Mouse (Mus musculus) testis, adult 2 months (tissue): ENCODE data around the gene Tex14.

ENCODE experiments used
- CTCF ChIP-seq: fragments of 200-500 bp; IDR thresholded peaks from 2 replicates; pipeline ENCODE4 v1.5.1; 2012; ENCODE audit warnings: low read depth, mild to moderate bottlenecking, inconsistent platforms, low read length, moderate library complexity; ENCODE audit not compliant: control insufficient read depth, insufficient read depth, insufficient replicate concordance
- POLR2A ChIP-seq: fragments of 200-500 bp; IDR thresholded peaks from 2 replicates; pipeline ENCODE4 v1.6.1; 2012; ENCODE audit warnings: low read depth, mild to moderate bottlenecking, inconsistent platforms, low read length, moderate library complexity; ENCODE audit not compliant: control insufficient read depth

DNA sequence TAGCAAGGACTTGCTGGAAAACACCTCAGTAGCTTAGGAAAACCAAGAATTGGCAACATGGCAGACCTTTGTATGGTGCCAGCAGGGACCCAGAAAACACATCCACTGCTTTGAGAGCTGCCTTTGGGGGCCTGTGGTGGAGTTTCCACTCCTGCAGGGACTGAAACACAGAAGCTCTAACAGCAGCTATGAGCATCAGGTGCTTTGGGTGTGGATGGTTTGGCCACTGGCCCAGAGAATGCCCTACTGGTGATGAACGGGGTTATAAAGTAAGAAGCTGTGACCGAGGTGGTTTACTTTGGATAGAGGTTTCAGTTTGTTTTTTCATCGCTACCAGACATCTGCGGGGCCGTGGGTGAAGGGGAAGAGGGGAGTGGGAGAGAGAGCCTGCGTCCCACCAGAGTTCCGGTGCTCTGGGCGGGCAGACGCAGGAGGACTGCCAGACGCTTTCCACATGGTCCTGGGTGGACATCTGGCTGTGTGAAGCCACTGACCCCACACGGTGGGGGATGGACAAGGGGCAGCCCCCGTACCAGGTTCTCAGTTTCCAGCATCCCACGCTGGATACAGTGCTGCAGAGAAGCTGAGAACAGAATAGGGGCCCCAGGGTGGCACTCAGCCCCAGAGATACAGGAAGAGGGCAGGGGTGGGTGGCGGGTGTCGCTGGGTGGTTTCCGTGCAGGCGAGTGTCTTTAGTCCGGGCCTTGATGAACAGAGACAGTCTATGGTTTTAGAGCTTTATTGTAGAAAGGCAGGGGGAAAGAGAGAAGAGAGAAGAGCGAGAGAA lies 62.8 kb downstream of the Tex14 start:
- no peak for TF ChIP-seq CTCF
- TF ChIP-seq POLR2A: no peak
